Comparison of ENCODE assay signal across 12 mouse cellular contexts in genomic region chr8:88569366-88569765, GRCm38 (mm10). TPM values are rescaled to one million over a fixed set of nuclear protein-coding genes. Genes with fewer than 3 reads are reported as not detected.
DNase-seq lines count a peak whose midpoint lies in the region; ATAC-seq and TF ChIP-seq lines count a peak whose summit lies in the region.
"Had no signal": no experiment of that assay in that cellular context is flagged by ENCODE, and none has a peak within 500 bp of the region (broad histone marks: within the 10 kb centered on the region; RNA-seq: fewer than 3 reads in every experiment).

No protein-coding gene starts in this region.

- no peak for ATAC-seq in forebrain, embryonic 12.5 days (ENCODE audit: low FRiP score)
- ATAC-seq in kidney, embryonic 16.5 days (ENCODE audit: low FRiP score, low TSS enrichment): no peak
- ATAC-seq in embryonic facial prominence, embryonic 13.5 days (ENCODE audit: insufficient number of reproducible peaks, insufficient read depth, low FRiP score, low TSS enrichment, low read depth): no peak
- no peak for ATAC-seq in CD4-positive, CD25-positive, alpha-beta regulatory T cell, adult 4 months

- H3K27ac ChIP-seq in forebrain, embryonic 10.5 days: peak overlapping the region; percentile 81
- no peak overlapping the region for H3K27ac ChIP-seq in forebrain, embryonic 12.5 days
- H3K27ac ChIP-seq in kidney, embryonic 16.5 days (ENCODE audit: low read length): peak overlapping the region; percentile 97
- peak overlapping the region; percentile 86 for H3K27ac ChIP-seq in embryonic facial prominence, embryonic 13.5 days

- no peak overlapping the region for H3K9ac ChIP-seq in forebrain, embryonic 12.5 days
- no peak overlapping the region; the same call in 1 of the 2 replicates for H3K9ac ChIP-seq in kidney, embryonic 16.5 days (replicated peaks; ENCODE audit: low read length)
- H3K9ac ChIP-seq in embryonic facial prominence, embryonic 13.5 days: no peak overlapping the region

- H3K36me3 ChIP-seq in forebrain, embryonic 10.5 days (replicated peaks): peaks cover 15% of the 10 kb centered on the region
- H3K36me3 ChIP-seq in forebrain, embryonic 12.5 days (replicated peaks): peaks cover 5% of the 10 kb centered on the region; the same call in 1 of the 2 replicates
- no peaks in the 10 kb centered on the region for H3K36me3 ChIP-seq in kidney, embryonic 16.5 days (ENCODE audit: insufficient read depth, low read length)
- H3K36me3 ChIP-seq in embryonic facial prominence, embryonic 13.5 days: peaks cover 16% of the 10 kb centered on the region
- no peaks in the 10 kb centered on the region for H3K36me3 ChIP-seq in myocyte (ENCODE audit: control insufficient read depth, insufficient read depth)

- 85% methylated on average over 7 of the region's 7 CpGs for WGBS in forebrain, embryonic 10.5 days
- 75% methylated on average over 7 of the region's 7 CpGs for WGBS in forebrain, embryonic 12.5 days
- WGBS in kidney, embryonic 16.5 days: 67% methylated on average over 7 of the region's 7 CpGs
- WGBS in embryonic facial prominence, embryonic 13.5 days: 64% methylated on average over 7 of the region's 7 CpGs

- H3K4me2 ChIP-seq in forebrain, embryonic 12.5 days: no peak overlapping the region
- no peak overlapping the region for H3K4me2 ChIP-seq in kidney, embryonic 16.5 days (replicated peaks; ENCODE audit: low read depth, low read length)
- no peak overlapping the region for H3K4me2 ChIP-seq in embryonic facial prominence, embryonic 13.5 days
- H3K4me2 ChIP-seq in myocyte (ENCODE audit: low read depth): peak overlapping the region; percentile 22

- H3K27me3 ChIP-seq in forebrain, embryonic 10.5 days (ENCODE audit: poor library complexity, severe bottlenecking): no peaks in the 10 kb centered on the region
- H3K27me3 ChIP-seq in forebrain, embryonic 12.5 days: 0 out of 2 replicates have a peak, but pooled peaks cover 3% of the 10 kb centered on the region
- no peaks in the 10 kb centered on the region for H3K27me3 ChIP-seq in kidney, embryonic 16.5 days (ENCODE audit: insufficient read depth, low read length)
- no peaks in the 10 kb centered on the region for H3K27me3 ChIP-seq in embryonic facial prominence, embryonic 13.5 days
- H3K27me3 ChIP-seq in myocyte (ENCODE audit: control insufficient read depth, insufficient read depth, insufficient read length): peaks cover 19% of the 10 kb centered on the region

- H3K9me3 ChIP-seq in forebrain, embryonic 10.5 days: no peaks in the 10 kb centered on the region
- no peaks in the 10 kb centered on the region for H3K9me3 ChIP-seq in forebrain, embryonic 12.5 days
- H3K9me3 ChIP-seq in kidney, embryonic 16.5 days (ENCODE audit: low read length): no peaks in the 10 kb centered on the region
- H3K9me3 ChIP-seq in embryonic facial prominence, embryonic 13.5 days: no peaks in the 10 kb centered on the region

- H3ac ChIP-seq in myocyte (ENCODE audit: control insufficient read depth, insufficient read length): no peak overlapping the region

- H3K4me1 ChIP-seq in forebrain, embryonic 10.5 days: peaks cover 76% of the 10 kb centered on the region
- peaks cover 65% of the 10 kb centered on the region for H3K4me1 ChIP-seq in forebrain, embryonic 12.5 days
- H3K4me1 ChIP-seq in kidney, embryonic 16.5 days (ENCODE audit: insufficient read depth, low read length): peaks cover 87% of the 10 kb centered on the region
- peaks cover 93% of the 10 kb centered on the region for H3K4me1 ChIP-seq in embryonic facial prominence, embryonic 13.5 days

- H3K4me3 ChIP-seq in forebrain, embryonic 10.5 days: no peak overlapping the region
- no peak overlapping the region for H3K4me3 ChIP-seq in forebrain, embryonic 12.5 days (replicated peaks)
- no peak overlapping the region for H3K4me3 ChIP-seq in kidney, embryonic 16.5 days (ENCODE audit: low read length)
- no peak overlapping the region for H3K4me3 ChIP-seq in embryonic facial prominence, embryonic 13.5 days
- H3K4me3 ChIP-seq in myocyte: no peak overlapping the region

- no peak for DNase-seq in forebrain, embryonic 10.5 days (ENCODE audit: extremely low spot score, low spot score)
- DNase-seq in kidney, adult 9 months: no peak
- DNase-seq in cerebellum, adult 18-20 months: no peak
- DNase-seq: cerebellum, adult 11-12 months; heart, postnatal 4 days; kidney, adult 11 months; right cerebral cortex, postnatal 14 days had no signal

- no peaks in the 10 kb centered on the region for H3K79me2 ChIP-seq in myocyte (ENCODE audit: control insufficient read depth, insufficient read depth)

- no peak for TF ChIP-seq POLR2A in myocyte (IDR thresholded peaks at IDR 0.05; ENCODE audit: insufficient read length, low read depth)

TF ChIP-seq in myocyte, 11 proteins besides CTCF, POLR2A, EP300 and RAD21:
- TF ChIP-seq TCF3 (IDR thresholded peaks at IDR 0.05; ENCODE audit: insufficient read length, low read depth) (no peak), MAX (IDR thresholded peaks at IDR 0.05; ENCODE audit: low read depth) (no peak), MYOG (IDR thresholded peaks at IDR 0.05; ENCODE audit: control insufficient read depth in 1 of 3, insufficient read depth in 1 of 3, insufficient read length in 2 of 3, low read depth in 2 of 3) (peak in 1 of 3 experiments; percentile 81), POLR2AphosphoS2 (IDR thresholded peaks at IDR 0.05; ENCODE audit: insufficient read length, low read depth) (no peak), MYOD1 (IDR thresholded peaks at IDR 0.05; ENCODE audit: control insufficient read depth in 1 of 3, insufficient read length in 2 of 3, low read depth in 2 of 3) (peak; percentile 27 to 44 (median 36)), REST (IDR thresholded peaks at IDR 0.05; ENCODE audit: insufficient read depth, insufficient read length) (no peak), SRF (IDR thresholded peaks at IDR 0.05; ENCODE audit: control insufficient read depth, insufficient read length, low read depth) (no peak), TCF12 (IDR thresholded peaks at IDR 0.05; ENCODE audit: insufficient read depth, poor library complexity, severe bottlenecking) (peak; percentile 43)

RNA-seq across cellular contexts. Expression of gene Nkd1, which starts 48.2 kb away (rescaled TPM):
- 47.2 and 48.5 TPM in 2 replicates for polyA plus RNA-seq in forebrain, embryonic 10.5 days (2016; fragmentation: Nextera tagmentation; extraction: Ambion mirVana)
- polyA plus RNA-seq in forebrain, embryonic 12.5 days (2016; fragmentation: Nextera tagmentation; extraction: Ambion mirVana): 51.2 and 64.4 TPM in 2 replicates
- polyA plus RNA-seq in kidney, embryonic 16.5 days (2015; fragmentation: Nextera tagmentation; extraction: Ambion mirVana): 66.5 and 66.9 TPM in 2 replicates
- polyA plus RNA-seq in embryonic facial prominence, embryonic 13.5 days (2015; fragmentation: Nextera tagmentation; extraction: Ambion mirVana): 101 and 122 TPM in 2 replicates
- polyA plus RNA-seq in myocyte (2012; fragmentation: generic; extraction: Trizol): 0.11 TPM
- not detected for polyA plus RNA-seq in CD4-positive, CD25-positive, alpha-beta regulatory T cell, adult 4 months (2017; shearing (Covaris generic))

Comparison
In these comparisons a context has a peak if more than half of its experiments do, and no peak if none do; other contexts are left out.
1. RNA of gene Nkd1, which starts 48.2 kb away (polyA plus RNA-seq): 101 to 122 TPM in embryonic facial prominence, embryonic 13.5 days, 66.5 to 66.9 TPM in kidney, embryonic 16.5 days, 51.2 to 64.4 TPM in forebrain, embryonic 12.5 days and 47.2 to 48.5 TPM in forebrain, embryonic 10.5 days; 0.11 TPM in myocyte (single experiment) and not detected in CD4-positive, CD25-positive, alpha-beta regulatory T cell, adult 4 months; every median in the first group is over 10 times any median in the second.